Comparison of ENCODE assay signal across 8 mouse cellular contexts in genomic region chr2:82052338-82053184, GRCm38 (mm10). TPM values are rescaled to one million over a fixed set of nuclear protein-coding genes. Genes with fewer than 3 reads are reported as not detected.
DNase-seq lines count a peak whose midpoint lies in the region; ATAC-seq lines count a peak whose summit lies in the region.

No protein-coding gene starts in this region.

- 4% methylated on average over 33 of the region's 34 CpGs for WGBS in lung, embryonic 15.5 days
- WGBS in hindbrain, embryonic 12.5 days = 5% methylated on average over 28 of the region's 34 CpGs
- WGBS in limb, embryonic 12.5 days = 4% methylated on average over 34 of the region's 34 CpGs

- H3K9me3 ChIP-seq in lung, embryonic 15.5 days = no peaks in the 10 kb centered on the region
- no peaks in the 10 kb centered on the region for H3K9me3 ChIP-seq in hindbrain, embryonic 12.5 days (replicated peaks)
- no peaks in the 10 kb centered on the region for H3K9me3 ChIP-seq in limb, embryonic 12.5 days

- H3K4me1 ChIP-seq in lung, embryonic 15.5 days = peaks cover 3% of the 10 kb centered on the region
- H3K4me1 ChIP-seq in hindbrain, embryonic 12.5 days = peaks cover 6% of the 10 kb centered on the region
- H3K4me1 ChIP-seq in limb, embryonic 12.5 days (replicated peaks) = peaks cover 7% of the 10 kb centered on the region

- ATAC-seq in lung, embryonic 15.5 days (ENCODE audit: borderline replicate concordance, extremely low read depth, low FRiP score, low TSS enrichment) = peak; percentile 23
- peak; percentile 74 for ATAC-seq in hindbrain, embryonic 12.5 days (ENCODE audit: low FRiP score)
- peak; percentile 20; the same call in 1 of the 2 replicates for ATAC-seq in limb, embryonic 12.5 days (ENCODE audit: insufficient number of reproducible peaks, insufficient read depth, low FRiP score, low TSS enrichment, low read depth)

- H3K4me2 ChIP-seq in lung, embryonic 15.5 days = peak overlapping the region; percentile 98
- H3K4me2 ChIP-seq in hindbrain, embryonic 12.5 days (replicated peaks) = peak overlapping the region; percentile 86
- peak overlapping the region; percentile 99 for H3K4me2 ChIP-seq in limb, embryonic 12.5 days

- no peak overlapping the region for H3K27ac ChIP-seq in lung, embryonic 15.5 days
- peak overlapping the region; percentile 87 for H3K27ac ChIP-seq in hindbrain, embryonic 12.5 days
- H3K27ac ChIP-seq in limb, embryonic 12.5 days = no peak overlapping the region

- no peaks in the 10 kb centered on the region for H3K36me3 ChIP-seq in lung, embryonic 15.5 days
- H3K36me3 ChIP-seq in hindbrain, embryonic 12.5 days = no peaks in the 10 kb centered on the region
- H3K36me3 ChIP-seq in limb, embryonic 12.5 days = no peaks in the 10 kb centered on the region

- peak overlapping the region; percentile 19; the same call in 1 of the 2 replicates for H3K9ac ChIP-seq in lung, embryonic 15.5 days
- peak overlapping the region; percentile 75 for H3K9ac ChIP-seq in hindbrain, embryonic 12.5 days
- peak overlapping the region; percentile 61; the same call in 1 of the 2 replicates for H3K9ac ChIP-seq in limb, embryonic 12.5 days (replicated peaks)

- DNase-seq in lung, postnatal 14 days = no peak
- peak; percentile 23 for DNase-seq in embryo, embryonic 10 days (ENCODE audit: low spot score)
- DNase-seq in retina, embryonic 14.5 days (ENCODE audit: low spot score) = peak; percentile 65
- no peak for DNase-seq in thymus, postnatal 36 days
- DNase-seq in gastrocnemius, postnatal 14 days = no peak

- intact Hi-C loops in gastrocnemius, postnatal 14 days (cut with DNase I; ENCODE audit: low total_unique reads) = no loop called here

- H3K27me3 ChIP-seq in lung, embryonic 15.5 days = peaks cover 31% of the 10 kb centered on the region
- peaks cover 7% of the 10 kb centered on the region; the same call in 1 of the 2 replicates for H3K27me3 ChIP-seq in hindbrain, embryonic 12.5 days
- peaks cover 34% of the 10 kb centered on the region for H3K27me3 ChIP-seq in limb, embryonic 12.5 days

- peak overlapping the region; percentile 55 for H3K4me3 ChIP-seq in lung, embryonic 15.5 days
- H3K4me3 ChIP-seq in hindbrain, embryonic 12.5 days = peak overlapping the region; percentile 58
- peak overlapping the region; percentile 71 for H3K4me3 ChIP-seq in limb, embryonic 12.5 days (replicated peaks)

RNA-seq across cellular contexts. Expression of gene Zfp804a, which starts 0.5 kb away (rescaled TPM):
- 0.18 and 0.26 TPM in 2 replicates for polyA plus RNA-seq in lung, embryonic 15.5 days (2015; fragmentation: Nextera tagmentation; extraction: Ambion mirVana)
- polyA plus RNA-seq in hindbrain, embryonic 12.5 days (2016; fragmentation: Nextera tagmentation; extraction: Ambion mirVana) = 5.6 and 6.5 TPM in 2 replicates
- polyA plus RNA-seq in limb, embryonic 12.5 days (2016; fragmentation: Nextera tagmentation; extraction: Ambion mirVana) = 0.15 and 0.36 TPM in 2 replicates
- not detected for total RNA-seq in gastrocnemius, postnatal 14 days (2021)

Comparison
In these comparisons a context has a peak if more than half of its experiments do, and no peak if none do; other contexts are left out.
1. ATAC-seq: peak in every context shown above with its lines; median percentile 74 in hindbrain, embryonic 12.5 days; 23 in lung, embryonic 15.5 days; 20 in limb, embryonic 12.5 days.
2. H3K9ac ChIP-seq: peak in every context shown above with its lines; median percentile 75 in hindbrain, embryonic 12.5 days; 61 in limb, embryonic 12.5 days; 19 in lung, embryonic 15.5 days.
3. DNase-seq: peak in embryo, embryonic 10 days (single experiment) and retina, embryonic 14.5 days (single experiment); none in lung, postnatal 14 days (single experiment), thymus, postnatal 36 days (0 of 2) and gastrocnemius, postnatal 14 days (single experiment).
4. Peak in every context shown above with its lines, with median percentiles within 50 percentile points of each other: H3K4me2 ChIP-seq and H3K4me3 ChIP-seq.